Mouse (Mus musculus): ENCODE measurements around the gene Alox12b.

Gene Alox12b

GRCm38 (mm10) chr11:69178525-69178924 is 21.7 kb downstream of the Alox12b start:
- no peak for DNase-seq (ENCODE audit: low spot score)

- DNase-seq (ENCODE audit: low spot score) = no peak
Measured at GRCm38 (mm10) chr11:69179512-69179911, 22.7 kb downstream of the Alox12b start.

- no peak for DNase-seq (ENCODE audit: low spot score)
Measured at GRCm38 (mm10) chr11:69180120-69180519, 23.3 kb downstream of the Alox12b start.

DNA sequence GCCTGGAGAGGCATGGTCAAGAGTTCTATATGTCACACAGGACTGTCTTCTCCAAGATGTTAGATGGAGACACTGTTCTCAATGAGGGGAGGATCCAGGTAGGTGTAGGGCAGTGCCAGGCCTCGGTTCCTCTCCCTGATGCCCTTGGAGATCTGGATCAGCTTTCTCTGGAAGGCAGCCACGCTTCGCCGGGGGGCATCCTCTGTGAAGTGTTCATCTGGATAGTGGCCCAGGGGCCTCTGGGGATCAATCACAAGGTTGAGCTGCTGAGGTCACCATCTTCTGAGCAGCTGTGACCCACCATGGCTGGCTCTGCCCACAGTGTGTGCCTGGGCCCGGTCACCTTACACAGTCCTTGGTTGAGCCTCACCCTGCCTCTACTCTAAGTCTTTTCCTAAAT is 28.2 kb downstream of the Alox12b start:
- DNase-seq (ENCODE audit: low spot score) = no peak

GRCm38 (mm10) chr11:69185936-69186335 is 29.1 kb downstream of the Alox12b start:
- DNase-seq (ENCODE audit: low spot score) = no peak

GRCm38 (mm10) chr11:69192840-69193239 is 36.1 kb downstream of the Alox12b start:
- peak; percentile 67 for DNase-seq (ENCODE audit: low spot score)

GRCm38 (mm10) chr11:69196766-69197165 is 40.0 kb downstream of the Alox12b start:
- peak; percentile 41 for DNase-seq (ENCODE audit: low spot score)

DNA sequence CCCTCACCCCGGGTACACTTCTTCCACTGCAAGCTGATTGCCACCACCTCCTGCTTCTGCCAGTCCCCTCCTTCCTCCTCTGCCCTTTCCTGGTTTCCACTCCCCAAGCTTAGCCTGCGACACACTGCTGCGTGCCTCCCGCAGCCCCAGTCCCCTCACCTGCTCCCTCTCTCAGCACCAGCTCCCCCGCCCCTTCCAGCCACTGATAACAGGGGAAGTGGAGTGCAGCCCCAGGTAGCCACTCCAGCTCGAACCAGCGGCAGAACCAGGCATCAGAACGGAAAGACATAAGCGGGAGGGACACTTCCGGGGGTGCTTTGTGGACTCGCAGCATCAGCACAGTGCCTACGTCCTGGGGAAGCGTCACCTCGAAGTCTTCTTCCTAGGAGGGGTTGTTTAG is 40.4 kb downstream of the Alox12b start:
- DNase-seq (ENCODE audit: low spot score) = no peak

DNA sequence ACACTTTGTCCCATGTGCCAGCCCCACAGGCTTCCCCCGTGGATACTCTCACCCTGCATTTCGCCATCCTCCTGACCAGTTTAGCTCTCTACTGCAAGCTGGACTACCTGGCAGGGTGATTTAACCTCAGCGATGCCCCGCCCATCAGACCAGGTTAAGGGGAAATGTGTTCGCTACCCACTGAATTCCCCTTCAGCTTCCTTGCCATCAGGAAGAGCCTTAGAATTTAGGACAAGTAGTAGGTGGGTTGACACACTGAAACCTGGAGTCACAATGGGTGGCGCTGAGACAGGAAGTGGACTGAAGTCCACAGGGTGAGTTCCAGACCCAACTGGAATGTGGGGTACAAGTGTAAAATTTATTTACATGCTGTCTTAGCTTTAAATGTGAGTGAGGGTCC is 41.0 kb downstream of the Alox12b start, which contains the start of gene Alox8:
TSS of gene Alox8 (minus strand) at position 101 of the 400 bp plus-strand sequence.
- DNase-seq (ENCODE audit: low spot score) = no peak

DNA sequence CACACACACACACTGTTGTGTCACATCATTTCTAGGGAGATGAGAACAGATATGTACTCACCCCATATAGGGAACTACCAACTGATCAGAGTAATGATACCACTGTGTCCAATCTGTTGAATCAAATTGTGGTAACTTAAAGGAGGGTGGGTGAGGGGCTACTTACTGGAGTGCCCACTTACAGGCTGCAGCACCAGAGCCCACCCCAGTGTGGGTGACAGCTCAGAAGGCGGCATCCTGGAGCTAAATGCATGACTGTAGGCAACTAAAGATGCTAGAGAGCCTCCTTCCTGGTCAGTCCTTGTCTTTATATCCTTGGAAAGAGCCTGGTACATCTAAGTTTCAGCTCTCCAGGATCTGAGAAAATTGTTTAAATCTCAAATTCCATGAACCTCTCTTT is 42.5 kb downstream of the Alox12b start:
- no peak for DNase-seq (ENCODE audit: low spot score)

- no peak for DNase-seq (ENCODE audit: low spot score)
Measured at GRCm38 (mm10) chr11:69200231-69200630, 43.4 kb downstream of the Alox12b start.

GRCm38 (mm10) chr11:69202469-69203230 is 45.9 kb downstream of the Alox12b start:
- no peak for DNase-seq (ENCODE audit: low spot score)

GRCm38 (mm10) chr11:69211431-69211830 is 54.6 kb downstream of the Alox12b start:
- DNase-seq (ENCODE audit: low spot score) = peak; percentile 40

- no peak for DNase-seq (ENCODE audit: low spot score)
Measured at GRCm38 (mm10) chr11:69217411-69217810, 60.6 kb downstream of the Alox12b start.

DNA sequence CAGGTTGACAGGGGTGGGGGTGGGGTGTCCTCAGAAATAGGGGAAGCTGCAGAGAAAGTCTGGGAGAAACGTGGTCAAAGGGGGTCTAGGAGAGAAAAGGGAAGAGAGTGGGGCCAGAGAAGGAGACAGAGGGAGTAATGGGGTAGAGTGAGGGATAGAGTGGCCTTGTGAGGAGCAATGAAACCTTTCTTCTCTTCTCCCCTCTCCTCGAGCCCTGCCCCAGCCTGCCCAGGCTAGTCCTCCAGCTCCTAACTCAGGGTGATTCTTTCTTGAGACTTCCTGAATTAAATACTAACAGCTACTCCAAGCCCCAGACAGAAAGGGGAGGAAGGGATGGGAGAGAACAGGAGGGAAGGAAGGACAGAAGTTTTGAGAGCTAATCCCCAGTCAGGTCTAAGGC is 61.9 kb downstream of the Alox12b start:
- no peak for DNase-seq (ENCODE audit: low spot score)

All from embryo, embryonic 10 days (tissue).